Mouse (Mus musculus): ENCODE data around the gene C1rb. TPM values are rescaled to one million over a fixed set of nuclear protein-coding genes. Genes with fewer than 3 reads are reported as not detected.
"Not testable (repeated sequence)": the region's sequence is repeated elsewhere in the genome, so short reads cannot be mapped to it uniquely, and the experiment has no call there.

C1rb gene
- polyA plus RNA-seq, 1 experiment from 2014 or later: not detected

DNA sequence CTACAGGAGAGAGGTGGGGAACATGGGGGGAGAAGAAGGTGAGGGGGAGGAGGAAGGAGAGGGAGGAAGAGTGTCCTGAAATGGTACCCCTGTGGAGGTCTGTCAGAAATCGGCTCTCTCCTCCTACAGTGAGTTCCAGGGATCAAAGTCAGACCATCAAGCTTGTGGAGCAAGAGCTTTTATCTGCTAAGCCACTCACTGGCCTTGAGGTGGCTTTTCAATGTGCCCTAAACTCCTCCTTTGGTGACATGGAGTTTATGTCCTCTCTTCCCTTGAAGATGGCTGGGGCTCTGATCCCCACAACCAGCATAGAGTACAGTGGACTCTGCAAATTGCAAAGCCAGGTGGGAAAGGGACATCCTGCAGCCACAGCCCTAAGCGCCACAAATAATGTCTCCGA lies 22.1 kb upstream of the C1rb start:
- not testable (repeated sequence) for H3K36me3 ChIP-seq (ENCODE audit: control insufficient read depth, insufficient read depth, low read length); H3K4me1 ChIP-seq (ENCODE audit: control insufficient read depth, insufficient read depth, low read length); H3K4me2 ChIP-seq (ENCODE audit: low read depth, low read length); H3K4me3 ChIP-seq (replicated peaks; ENCODE audit: low read length); ATAC-seq (ENCODE audit: insufficient read depth, low FRiP score); H3K27me3 ChIP-seq (ENCODE audit: control insufficient read depth, insufficient read depth, low read length); H3K9ac ChIP-seq (ENCODE audit: low read length); H3K27ac ChIP-seq (ENCODE audit: low read length); H3K9me3 ChIP-seq (replicated peaks; ENCODE audit: control insufficient read depth, low read length)
- 89% methylated on average over 3 of the region's 3 CpGs for WGBS

DNA sequence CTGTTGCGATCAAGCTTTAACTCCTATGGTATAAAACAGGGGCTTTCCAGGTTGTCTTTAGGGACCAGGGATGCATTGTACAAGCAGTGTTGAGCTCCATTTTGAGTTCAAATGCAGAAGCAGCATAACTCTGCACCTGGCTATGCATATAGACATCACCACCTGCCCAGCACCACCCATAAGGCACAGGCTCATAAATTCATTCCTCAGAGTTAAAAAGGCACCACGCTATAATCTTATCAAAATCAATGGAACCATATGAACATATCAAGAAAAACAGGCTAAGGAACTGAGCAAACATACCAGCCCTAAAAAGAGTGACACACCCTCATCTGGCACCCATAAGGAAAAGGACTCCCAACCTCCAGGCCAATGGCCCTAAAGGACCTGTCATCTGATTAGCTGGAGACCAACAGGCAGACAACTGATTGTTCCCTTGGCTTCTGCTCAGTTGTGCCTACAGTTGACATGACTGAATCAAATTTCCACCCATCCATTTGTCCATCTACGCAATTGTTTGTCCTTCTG lies 21.0 kb upstream of the C1rb start:
- no peaks in the 10 kb centered on the region for H3K27me3 ChIP-seq (ENCODE audit: control insufficient read depth, insufficient read depth, low read length)
- WGBS: 78% methylated on average over 3 of the region's 3 CpGs
- no peak for ATAC-seq (ENCODE audit: insufficient read depth, low FRiP score)

DNA sequence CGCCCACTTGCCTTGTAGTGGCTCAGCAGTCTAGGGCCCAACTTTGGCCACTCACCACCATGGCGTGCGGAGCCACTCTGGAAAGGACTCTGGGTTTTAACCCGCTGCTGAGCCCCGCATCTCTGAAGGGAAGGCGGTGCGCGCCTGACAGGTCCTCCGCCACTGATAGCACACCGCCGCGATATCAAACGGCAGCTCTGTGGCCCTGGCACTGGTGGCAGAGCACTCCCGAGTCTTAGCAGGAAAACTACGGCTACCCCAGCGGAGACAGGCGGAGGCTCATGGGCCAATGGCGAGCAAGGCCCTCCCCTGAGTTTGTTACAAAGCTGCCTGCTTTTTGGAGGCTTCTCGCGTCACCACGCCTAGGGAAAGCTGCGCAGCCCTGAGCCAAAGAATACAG lies 17.3 kb upstream of the C1rb start:
- H3K4me2 ChIP-seq (ENCODE audit: low read depth, low read length): no peak overlapping the region
- no peak overlapping the region for H3K9ac ChIP-seq (ENCODE audit: low read length)
- H3K4me1 ChIP-seq (ENCODE audit: control insufficient read depth, insufficient read depth, low read length): no peaks in the 10 kb centered on the region
- H3K27me3 ChIP-seq (ENCODE audit: control insufficient read depth, insufficient read depth, low read length): no peaks in the 10 kb centered on the region
- 67% methylated on average over 22 of the region's 22 CpGs for WGBS
- no peak for ATAC-seq (ENCODE audit: insufficient read depth, low FRiP score)
- H3K4me3 ChIP-seq (replicated peaks; ENCODE audit: low read length): no peak overlapping the region
- no peak overlapping the region for H3K27ac ChIP-seq (ENCODE audit: low read length)
- no peaks in the 10 kb centered on the region for H3K36me3 ChIP-seq (ENCODE audit: control insufficient read depth, insufficient read depth, low read length)
- H3K9me3 ChIP-seq (replicated peaks; ENCODE audit: control insufficient read depth, low read length): peaks cover 4% of the 10 kb centered on the region; the same call in 1 of the 2 replicates

More for the DNA sequence above, 21.0 kb upstream of the C1rb start:
- H3K4me1 ChIP-seq (ENCODE audit: control insufficient read depth, insufficient read depth, low read length): no peaks in the 10 kb centered on the region
- H3K4me3 ChIP-seq (replicated peaks; ENCODE audit: low read length): no peak overlapping the region
- no peak overlapping the region for H3K27ac ChIP-seq (ENCODE audit: low read length)
- no peak overlapping the region for H3K9ac ChIP-seq (ENCODE audit: low read length)
- no peaks in the 10 kb centered on the region for H3K36me3 ChIP-seq (ENCODE audit: control insufficient read depth, insufficient read depth, low read length)
- peaks cover 4% of the 10 kb centered on the region; the same call in 1 of the 2 replicates for H3K9me3 ChIP-seq (replicated peaks; ENCODE audit: control insufficient read depth, low read length)
- H3K4me2 ChIP-seq (ENCODE audit: low read depth, low read length): no peak overlapping the region

DNA sequence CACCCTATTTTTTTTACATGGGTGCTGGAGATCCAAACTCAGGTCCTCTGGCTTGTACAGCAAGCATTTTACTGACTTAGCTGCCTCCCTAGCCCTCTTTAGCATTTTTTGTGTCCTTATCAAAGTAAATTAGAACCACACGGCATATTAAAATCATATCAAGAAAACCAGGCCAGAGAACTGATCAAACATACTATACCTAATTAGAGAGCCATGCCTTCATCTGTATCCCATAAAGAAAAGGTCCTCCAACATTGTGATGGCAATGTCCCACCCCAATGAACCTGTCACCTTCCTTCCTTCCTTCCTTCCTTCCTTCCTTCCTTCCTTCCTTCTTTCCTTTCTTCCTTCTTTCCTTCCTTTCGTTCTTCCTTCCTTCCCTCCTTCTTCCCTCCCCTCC lies 14.1 kb upstream of the C1rb start:
- not testable (repeated sequence) for H3K4me1 ChIP-seq (ENCODE audit: control insufficient read depth, insufficient read depth, low read length); H3K27ac ChIP-seq (ENCODE audit: low read length); H3K4me2 ChIP-seq (ENCODE audit: low read depth, low read length); H3K27me3 ChIP-seq (ENCODE audit: control insufficient read depth, insufficient read depth, low read length); H3K9me3 ChIP-seq (replicated peaks; ENCODE audit: control insufficient read depth, low read length); H3K36me3 ChIP-seq (ENCODE audit: control insufficient read depth, insufficient read depth, low read length); H3K4me3 ChIP-seq (replicated peaks; ENCODE audit: low read length); ATAC-seq (ENCODE audit: insufficient read depth, low FRiP score); H3K9ac ChIP-seq (ENCODE audit: low read length)
- WGBS: 75% methylated on average over 2 of the region's 2 CpGs

DNA sequence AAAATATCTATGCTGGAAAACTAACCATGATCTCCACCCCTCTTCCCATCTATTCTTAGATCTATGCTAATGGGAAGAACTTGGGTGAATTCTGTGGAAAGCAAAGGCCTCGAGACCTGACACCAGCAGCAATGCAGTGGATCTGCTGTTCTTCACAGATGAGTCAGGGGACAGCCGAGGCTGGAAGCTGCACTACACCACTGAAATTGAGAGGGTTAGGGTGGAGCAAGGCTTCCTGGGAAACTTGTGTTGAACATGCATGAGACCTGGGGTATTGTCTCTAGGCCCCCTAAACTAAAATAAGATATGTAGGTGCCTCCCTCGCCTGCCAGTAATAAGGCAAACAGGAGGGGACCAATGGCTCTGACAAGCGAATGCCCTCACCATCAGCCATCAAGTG lies 8.9 kb upstream of the C1rb start:
- not testable (repeated sequence) for ATAC-seq (ENCODE audit: insufficient read depth, low FRiP score); H3K4me1 ChIP-seq (ENCODE audit: control insufficient read depth, insufficient read depth, low read length); H3K4me3 ChIP-seq (replicated peaks; ENCODE audit: low read length); H3K27me3 ChIP-seq (ENCODE audit: control insufficient read depth, insufficient read depth, low read length); H3K9me3 ChIP-seq (replicated peaks; ENCODE audit: control insufficient read depth, low read length); H3K4me2 ChIP-seq (ENCODE audit: low read depth, low read length); H3K9ac ChIP-seq (ENCODE audit: low read length); H3K36me3 ChIP-seq (ENCODE audit: control insufficient read depth, insufficient read depth, low read length); H3K27ac ChIP-seq (ENCODE audit: low read length)
- 86% methylated on average over 4 of the region's 4 CpGs for WGBS

DNA sequence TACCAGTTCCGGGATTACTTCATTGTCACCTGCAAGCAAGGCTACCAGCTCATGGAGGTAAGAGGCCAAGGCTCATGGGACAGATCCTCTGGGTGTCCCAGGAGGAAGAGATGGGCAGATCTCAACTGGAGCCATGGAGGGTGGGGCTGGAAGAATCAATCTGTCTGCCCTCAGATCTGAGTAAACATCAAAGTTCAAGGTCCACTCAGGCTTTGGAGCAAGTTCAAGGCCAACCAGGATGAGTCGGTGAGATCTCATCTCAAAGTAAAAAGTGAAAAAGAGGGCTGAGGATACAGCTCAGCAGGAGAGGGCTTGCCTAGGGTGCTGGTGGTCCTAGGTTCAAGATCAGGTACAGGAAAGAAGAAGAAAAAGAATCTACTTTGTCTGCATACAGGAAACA lies 8.5 kb upstream of the C1rb start:
- not testable (repeated sequence) for H3K4me2 ChIP-seq (ENCODE audit: low read depth, low read length); H3K4me1 ChIP-seq (ENCODE audit: control insufficient read depth, insufficient read depth, low read length); H3K27me3 ChIP-seq (ENCODE audit: control insufficient read depth, insufficient read depth, low read length); H3K27ac ChIP-seq (ENCODE audit: low read length); H3K9ac ChIP-seq (ENCODE audit: low read length); H3K4me3 ChIP-seq (replicated peaks; ENCODE audit: low read length); H3K9me3 ChIP-seq (replicated peaks; ENCODE audit: control insufficient read depth, low read length); ATAC-seq (ENCODE audit: insufficient read depth, low FRiP score); H3K36me3 ChIP-seq (ENCODE audit: control insufficient read depth, insufficient read depth, low read length)
- WGBS: 90% methylated on average over 2 of the region's 2 CpGs

DNA sequence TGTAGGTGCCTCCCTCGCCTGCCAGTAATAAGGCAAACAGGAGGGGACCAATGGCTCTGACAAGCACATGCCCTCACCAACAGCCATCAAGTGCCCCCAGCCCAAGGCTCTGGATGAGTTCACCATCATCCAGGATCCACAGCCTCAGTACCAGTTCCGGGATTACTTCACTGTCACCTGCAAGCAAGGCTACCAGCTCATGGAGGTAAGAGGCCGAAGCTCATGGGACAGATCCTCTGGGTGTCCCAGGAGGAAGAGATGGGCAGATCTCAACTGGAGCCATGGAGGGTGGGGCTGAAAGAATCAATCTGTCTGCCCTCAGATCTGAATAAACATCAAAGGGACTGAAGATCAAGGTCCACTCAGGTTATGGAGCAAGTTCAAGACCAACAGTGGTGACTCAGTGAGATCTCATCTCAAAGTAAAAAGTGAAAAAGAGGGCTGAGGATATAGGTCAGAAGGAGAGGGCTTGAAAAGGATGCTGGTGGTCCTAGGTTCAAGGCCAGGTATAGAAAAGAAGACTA lies 5.1 kb downstream of the C1rb start:
- H3K27ac ChIP-seq (ENCODE audit: low read length); H3K9ac ChIP-seq (ENCODE audit: low read length); H3K27me3 ChIP-seq (ENCODE audit: control insufficient read depth, insufficient read depth, low read length); H3K4me1 ChIP-seq (ENCODE audit: control insufficient read depth, insufficient read depth, low read length); H3K9me3 ChIP-seq (replicated peaks; ENCODE audit: control insufficient read depth, low read length); ATAC-seq (ENCODE audit: insufficient read depth, low FRiP score); H3K4me3 ChIP-seq (replicated peaks; ENCODE audit: low read length); H3K36me3 ChIP-seq (ENCODE audit: control insufficient read depth, insufficient read depth, low read length); H3K4me2 ChIP-seq (ENCODE audit: low read depth, low read length): not testable (repeated sequence)
- 92% methylated on average over 3 of the region's 3 CpGs for WGBS

DNA sequence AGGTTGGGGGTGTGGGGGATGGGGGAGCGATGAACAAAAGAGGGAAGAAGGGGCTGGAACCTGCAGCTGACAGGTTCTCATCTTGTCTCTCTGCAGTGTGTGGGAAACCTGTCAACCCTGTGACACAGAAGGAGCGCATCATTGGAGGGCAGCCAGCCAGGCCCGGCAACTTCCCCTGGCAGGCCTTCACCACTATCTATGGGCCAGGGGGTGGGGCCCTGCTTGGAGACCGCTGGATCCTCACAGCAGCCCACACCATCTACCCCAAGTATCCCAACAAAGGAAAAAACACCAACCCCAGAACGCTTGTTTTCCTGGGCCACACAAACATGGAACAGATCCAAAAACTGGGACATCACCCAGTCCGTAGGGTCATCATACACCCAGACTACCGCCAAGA lies 10.1 kb downstream of the C1rb start:
- H3K4me1 ChIP-seq (ENCODE audit: control insufficient read depth, insufficient read depth, low read length); H3K4me3 ChIP-seq (replicated peaks; ENCODE audit: low read length); ATAC-seq (ENCODE audit: insufficient read depth, low FRiP score); H3K4me2 ChIP-seq (ENCODE audit: low read depth, low read length); H3K27me3 ChIP-seq (ENCODE audit: control insufficient read depth, insufficient read depth, low read length); H3K27ac ChIP-seq (ENCODE audit: low read length); H3K9me3 ChIP-seq (replicated peaks; ENCODE audit: control insufficient read depth, low read length); H3K9ac ChIP-seq (ENCODE audit: low read length); H3K36me3 ChIP-seq (ENCODE audit: control insufficient read depth, insufficient read depth, low read length): not testable (repeated sequence)
- WGBS: 77% methylated on average over 7 of the region's 7 CpGs

DNA sequence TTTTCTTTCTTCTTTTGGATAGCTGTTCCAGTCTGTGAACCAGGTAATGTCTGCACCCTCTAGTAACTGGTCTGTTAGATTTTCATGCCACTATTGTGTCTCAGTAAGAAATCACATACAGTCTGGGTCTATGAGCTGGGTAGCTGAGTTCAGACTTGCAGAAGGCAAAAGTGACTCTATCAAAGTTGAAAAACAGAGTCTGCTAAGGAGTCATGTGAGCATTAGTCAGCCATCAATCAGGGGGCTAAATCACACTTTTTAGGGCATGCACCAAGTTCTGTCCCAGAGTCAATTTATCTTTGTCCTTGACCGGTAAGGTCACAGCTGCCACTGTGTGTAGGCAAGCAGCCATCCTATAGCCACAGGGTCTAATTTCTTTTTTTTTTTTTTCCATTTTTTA lies 12.1 kb downstream of the C1rb start:
- Histone ChIP-seq H3K27ac (ENCODE audit: low read length) (no peak overlapping the region), H3K36me3 (ENCODE audit: control insufficient read depth, insufficient read depth, low read length) (no peaks in the 10 kb centered on the region), H3K4me3 (replicated peaks; ENCODE audit: low read length) (no peak overlapping the region), H3K4me1 (ENCODE audit: control insufficient read depth, insufficient read depth, low read length) (no peaks in the 10 kb centered on the region), H3K9me3 (replicated peaks; ENCODE audit: control insufficient read depth, low read length) (no peaks in the 10 kb centered on the region), H3K27me3 (ENCODE audit: control insufficient read depth, insufficient read depth, low read length) (no peaks in the 10 kb centered on the region), H3K9ac (ENCODE audit: low read length) (no peak overlapping the region), H3K4me2 (ENCODE audit: low read depth, low read length) (no peak overlapping the region)
- WGBS: 89% methylated on average over 1 of the region's 1 CpGs
- no peak for ATAC-seq (ENCODE audit: insufficient read depth, low FRiP score)

DNA sequence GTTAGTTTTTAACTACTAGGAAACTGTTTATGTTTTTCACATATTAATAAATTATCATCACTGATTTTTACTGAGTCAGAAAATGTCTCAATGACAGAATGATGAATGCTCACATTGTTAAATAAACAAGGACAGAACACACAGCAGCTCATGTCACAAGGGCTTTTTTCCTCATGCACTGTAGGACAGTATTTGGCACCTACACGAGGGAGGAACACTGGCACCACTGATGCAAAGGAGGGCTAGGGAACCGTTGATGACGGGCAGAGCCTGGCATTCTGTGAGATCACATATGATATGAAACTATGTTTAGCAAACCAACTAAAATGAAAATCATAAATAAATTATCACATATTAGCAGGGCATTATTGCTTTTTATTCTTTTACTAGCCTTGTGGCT lies 14.8 kb downstream of the C1rb start:
- WGBS: 57% methylated on average over 3 of the region's 3 CpGs
- Histone ChIP-seq H3K4me2 (ENCODE audit: low read depth, low read length) (no peak overlapping the region), H3K4me1 (ENCODE audit: control insufficient read depth, insufficient read depth, low read length) (no peaks in the 10 kb centered on the region), H3K36me3 (ENCODE audit: control insufficient read depth, insufficient read depth, low read length) (no peaks in the 10 kb centered on the region), H3K27me3 (ENCODE audit: control insufficient read depth, insufficient read depth, low read length) (no peaks in the 10 kb centered on the region), H3K27ac (ENCODE audit: low read length) (no peak overlapping the region), H3K9ac (ENCODE audit: low read length) (no peak overlapping the region), H3K4me3 (replicated peaks; ENCODE audit: low read length) (no peak overlapping the region), H3K9me3 (replicated peaks; ENCODE audit: control insufficient read depth, low read length) (no peaks in the 10 kb centered on the region)
- no peak for ATAC-seq (ENCODE audit: insufficient read depth, low FRiP score)
